Mouse (Mus musculus) stomach, embryonic 14.5 days (tissue): Measurements from ENCODE around the gene Rbpj. TPM values are rescaled to one million over a fixed set of nuclear protein-coding genes. Genes with fewer than 3 reads are reported as not detected.

Source experiments
- ATAC-seq: fragments of 200-750 bp; cut with Nextera tagmentation; 2 replicates; pipeline ENCODE4 v1.8.0; 2017; ENCODE audit warnings: low read depth, moderate TSS enrichment; ENCODE audit not compliant: insufficient number of reproducible peaks, insufficient read depth, low FRiP score
- H3K27ac ChIP-seq: fragments of 300-500 bp; sonication (generic); 2 replicates; pipeline ENCODE4 v1.5.1; 2014; ENCODE audit warnings: mild to moderate bottlenecking, low read length, moderate library complexity, mixed read lengths
- H3K27me3 ChIP-seq: fragments of 300-500 bp; sonication (generic); 2 replicates; pipeline ENCODE4 v1.6.1; 2014; ENCODE audit warnings: low read length, control low read depth, mixed read lengths; ENCODE audit not compliant: control insufficient read depth, insufficient read depth
- H3K36me3 ChIP-seq: fragments of 300-500 bp; sonication (generic); 2 replicates; pipeline ENCODE4 v1.6.1; 2014; ENCODE audit warnings: mild to moderate bottlenecking, control low read depth, low read length, moderate library complexity, mixed read lengths; ENCODE audit not compliant: control insufficient read depth, insufficient read depth
- H3K4me1 ChIP-seq: fragments of 300-500 bp; sonication (generic); 2 replicates; pipeline ENCODE4 v1.6.1; 2014; ENCODE audit warnings: low read length, control low read depth, mixed read lengths; ENCODE audit not compliant: control insufficient read depth, insufficient read depth
- H3K4me2 ChIP-seq: fragments of 300-500 bp; sonication (generic); replicated peaks from 2 replicates; pipeline ENCODE4 v1.6.1; 2014; ENCODE audit warnings: low read depth, low read length, control low read depth
- H3K4me3 ChIP-seq: fragments of 300-500 bp; sonication (generic); 2 replicates; pipeline ENCODE4 v1.5.1; 2014; ENCODE audit warnings: low read depth, low read length, control low read depth
- H3K9ac ChIP-seq: fragments of 300-500 bp; sonication (generic); replicated peaks from 2 replicates; pipeline ENCODE4 v1.6.1; 2014; ENCODE audit warnings: low read depth, mild to moderate bottlenecking, control low read depth, low read length, moderate library complexity, mixed read lengths
- H3K9me3 ChIP-seq: fragments of 300-500 bp; sonication (generic); 2 replicates; pipeline ENCODE4 v1.6.1; 2016; ENCODE audit warnings: low read depth, low read length, control low read depth; ENCODE audit not compliant: control insufficient read depth
- WGBS: fragments of 180-500 bp; shearing (Covaris S2); extraction: QIAGEN DNeasy Blood & Tissue Kit; methylation state at CpG from one replicate; pipeline ENCODE4 v1.1.7; 2014; 5-methylcytosine and 5-hydroxymethylcytosine counted together
- polyA plus RNA-seq: library from polyadenylated mRNA; unstranded; fragments of >200 nt; fragmentation: Nextera tagmentation; extraction: Ambion mirVana; gene quantifications from 2 replicates; pipeline ENCODE4 v1.2.1, GENCODE M21; 2014

Gene Rbpj
- polyA plus RNA-seq, 1 experiment from 2014 or later = 42.4 TPM

DNA sequence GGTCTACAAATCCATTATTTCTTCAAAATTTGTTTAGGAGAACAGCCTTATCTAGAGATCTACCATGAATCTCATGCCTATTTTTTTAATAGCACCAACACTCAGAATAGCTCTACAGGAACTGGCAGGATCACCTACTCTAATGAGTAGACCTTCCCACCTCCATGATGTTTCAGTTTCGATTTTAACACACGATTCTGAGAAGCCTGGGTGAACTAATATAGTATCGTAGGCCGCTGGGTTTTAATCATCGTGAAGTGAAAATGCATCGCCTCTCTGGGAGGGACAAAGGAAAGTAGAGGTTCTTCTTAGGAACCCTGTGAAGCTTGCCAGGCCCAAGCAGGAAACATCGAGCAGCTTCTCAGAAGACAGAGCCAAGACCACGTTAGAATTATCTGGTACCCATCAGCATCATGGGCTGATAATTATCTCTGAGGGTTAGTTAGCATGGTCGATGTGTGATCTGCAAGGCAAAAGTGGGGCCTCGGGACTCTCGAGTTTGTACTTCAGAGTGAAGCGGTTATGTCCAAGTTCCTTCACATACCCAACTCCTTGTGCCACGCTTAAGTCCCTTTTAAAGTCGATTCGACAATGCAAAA is 100.6 kb downstream of the Rbpj start:
- no peak for ATAC-seq
- WGBS = 91% methylated on average over 15 of the region's 15 CpGs
- Histone ChIP-seq H3K4me3 (no peak overlapping the region), H3K36me3 (no peaks in the 10 kb centered on the region), H3K27ac (no peak overlapping the region), H3K9me3 (no peaks in the 10 kb centered on the region), H3K4me2 (no peak overlapping the region), H3K4me1 (no peaks in the 10 kb centered on the region), H3K27me3 (no peaks in the 10 kb centered on the region), H3K9ac (no peak overlapping the region)

DNA sequence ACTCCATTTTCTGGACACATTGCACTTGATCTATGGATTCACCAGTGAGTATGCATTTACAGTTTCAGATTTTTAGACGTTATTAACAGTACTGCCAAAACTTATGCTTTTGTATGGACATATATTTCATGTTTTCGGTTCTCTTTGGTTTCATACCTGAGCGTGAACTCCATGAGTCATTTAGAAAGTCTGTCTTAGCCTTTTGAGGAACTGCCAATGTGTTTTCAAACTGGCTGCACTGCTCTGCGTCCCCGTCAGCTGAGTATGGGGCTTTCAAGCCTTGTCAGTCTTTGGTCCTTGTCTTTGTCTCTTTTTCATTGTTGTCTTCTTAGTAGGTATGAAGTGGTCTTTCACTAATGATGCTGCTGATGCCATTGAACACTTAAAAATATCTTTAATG is 106.5 kb downstream of the Rbpj start:
- Histone ChIP-seq H3K9ac (no peak overlapping the region), H3K27me3 (no peaks in the 10 kb centered on the region), H3K4me1 (no peaks in the 10 kb centered on the region), H3K4me2 (no peak overlapping the region), H3K27ac (no peak overlapping the region), H3K9me3 (no peaks in the 10 kb centered on the region), H3K4me3 (no peak overlapping the region), H3K36me3 (no peaks in the 10 kb centered on the region)
- no peak for ATAC-seq
- 85% methylated on average over 5 of the region's 5 CpGs for WGBS

DNA sequence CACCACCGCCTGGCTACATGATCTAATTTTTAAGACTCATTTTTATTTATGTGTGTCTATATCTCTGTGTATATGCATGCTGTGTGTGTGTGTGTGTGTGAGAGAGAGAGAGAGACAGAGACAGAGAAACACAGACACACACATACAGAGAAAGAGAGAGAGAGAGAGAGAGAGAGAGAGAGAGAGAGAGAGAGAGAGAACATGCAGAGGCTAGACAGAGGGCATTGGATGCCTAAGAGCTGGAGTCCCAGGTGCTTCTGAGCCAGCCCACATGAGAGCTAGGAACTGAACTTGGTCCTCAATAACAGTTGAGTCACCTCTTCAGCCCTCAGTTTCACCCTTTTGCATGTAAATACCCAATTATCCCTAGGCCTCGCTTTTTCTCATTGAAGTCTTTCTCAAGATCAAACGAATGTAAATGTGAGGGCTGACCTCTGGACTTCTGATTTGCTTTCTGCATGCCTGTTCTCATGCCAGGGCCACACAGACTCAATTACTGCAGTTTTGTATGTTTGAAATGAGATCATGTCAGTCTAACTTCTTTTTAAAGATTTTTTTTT is 109.0 kb downstream of the Rbpj start:
- WGBS = 54% methylated on average over 3 of the region's 3 CpGs
- Histone ChIP-seq H3K36me3 (no peaks in the 10 kb centered on the region), H3K4me2 (no peak overlapping the region), H3K4me1 (no peaks in the 10 kb centered on the region), H3K27ac (no peak overlapping the region), H3K4me3 (no peak overlapping the region), H3K9ac (no peak overlapping the region), H3K27me3 (no peaks in the 10 kb centered on the region), H3K9me3 (no peaks in the 10 kb centered on the region)
- ATAC-seq = no peak

DNA sequence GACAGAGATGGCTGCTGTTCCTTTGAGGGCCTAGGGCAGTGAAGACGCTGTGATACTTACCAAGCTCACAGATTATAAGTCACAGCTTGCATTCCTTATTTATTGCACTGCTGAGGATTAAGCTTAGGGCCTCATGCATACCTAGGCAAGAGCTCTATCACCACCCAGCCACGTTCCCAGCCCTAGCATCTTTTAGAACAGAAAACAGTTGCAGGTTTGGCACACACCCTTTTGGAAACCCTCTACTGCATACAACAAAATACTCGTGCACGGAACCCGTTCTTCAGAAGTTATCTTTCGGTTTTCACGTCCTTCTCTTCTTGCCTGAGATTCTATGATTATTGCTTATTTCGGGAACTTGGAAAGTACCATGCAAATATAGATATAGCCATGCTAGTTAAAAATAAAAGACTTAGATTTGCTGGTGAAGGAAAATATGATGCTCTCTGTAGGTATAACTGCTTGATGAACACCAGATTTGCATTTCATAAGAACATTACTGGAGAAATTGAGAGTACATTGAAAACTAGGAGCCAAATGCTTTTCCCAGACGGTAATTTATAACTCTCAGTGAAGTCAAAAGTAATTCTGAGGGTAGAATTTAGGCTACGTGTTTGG is 111.4 kb downstream of the Rbpj start:
- ATAC-seq = no peak
- WGBS = 81% methylated on average over 10 of the region's 10 CpGs
- no peaks in the 10 kb centered on the region for H3K27me3 ChIP-seq
- no peak overlapping the region for H3K9ac ChIP-seq
- no peaks in the 10 kb centered on the region for H3K36me3 ChIP-seq
- H3K4me3 ChIP-seq = no peak overlapping the region
- H3K4me1 ChIP-seq = no peaks in the 10 kb centered on the region
- H3K4me2 ChIP-seq = no peak overlapping the region
- H3K9me3 ChIP-seq = no peaks in the 10 kb centered on the region
- H3K27ac ChIP-seq = no peak overlapping the region

DNA sequence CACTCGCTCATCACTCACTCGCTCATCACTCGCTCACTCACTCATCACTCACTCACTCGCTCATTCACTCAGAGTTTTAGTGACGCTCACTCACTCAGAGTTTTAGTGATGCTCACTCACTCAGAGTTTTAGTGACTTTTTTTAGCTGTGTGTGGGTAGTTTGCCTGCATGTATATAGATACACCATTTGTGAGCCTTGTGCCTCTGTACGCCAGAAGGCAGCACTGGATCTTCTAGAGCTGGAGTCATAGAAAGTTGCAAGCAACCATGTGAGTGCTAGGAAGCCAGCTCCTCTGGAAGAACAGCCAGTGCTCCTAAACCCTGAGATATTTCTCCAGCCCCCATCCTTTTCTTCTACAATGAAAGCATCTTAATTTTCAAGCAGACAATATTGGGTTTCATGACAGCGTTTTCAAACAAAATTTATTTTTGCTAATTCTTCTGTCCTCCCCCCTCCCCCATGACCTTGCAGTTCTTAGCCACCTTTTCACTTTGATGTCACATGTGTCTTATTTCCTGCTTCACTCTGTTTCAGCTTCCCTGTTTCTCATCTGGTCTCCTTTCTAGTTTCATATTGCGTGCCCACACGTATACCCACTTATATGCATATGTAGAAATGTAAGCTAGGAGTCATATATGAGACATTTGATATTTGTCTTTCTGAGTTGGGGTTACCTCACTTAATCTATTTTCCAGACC is 118.3 kb downstream of the Rbpj start:
- Histone ChIP-seq H3K4me2 (no peak overlapping the region), H3K4me1 (no peaks in the 10 kb centered on the region), H3K4me3 (no peak overlapping the region), H3K27ac (no peak overlapping the region), H3K27me3 (no peaks in the 10 kb centered on the region), H3K36me3 (no peaks in the 10 kb centered on the region), H3K9me3 (no peaks in the 10 kb centered on the region), H3K9ac (no peak overlapping the region)
- no peak for ATAC-seq
- WGBS = 90% methylated on average over 9 of the region's 9 CpGs

DNA sequence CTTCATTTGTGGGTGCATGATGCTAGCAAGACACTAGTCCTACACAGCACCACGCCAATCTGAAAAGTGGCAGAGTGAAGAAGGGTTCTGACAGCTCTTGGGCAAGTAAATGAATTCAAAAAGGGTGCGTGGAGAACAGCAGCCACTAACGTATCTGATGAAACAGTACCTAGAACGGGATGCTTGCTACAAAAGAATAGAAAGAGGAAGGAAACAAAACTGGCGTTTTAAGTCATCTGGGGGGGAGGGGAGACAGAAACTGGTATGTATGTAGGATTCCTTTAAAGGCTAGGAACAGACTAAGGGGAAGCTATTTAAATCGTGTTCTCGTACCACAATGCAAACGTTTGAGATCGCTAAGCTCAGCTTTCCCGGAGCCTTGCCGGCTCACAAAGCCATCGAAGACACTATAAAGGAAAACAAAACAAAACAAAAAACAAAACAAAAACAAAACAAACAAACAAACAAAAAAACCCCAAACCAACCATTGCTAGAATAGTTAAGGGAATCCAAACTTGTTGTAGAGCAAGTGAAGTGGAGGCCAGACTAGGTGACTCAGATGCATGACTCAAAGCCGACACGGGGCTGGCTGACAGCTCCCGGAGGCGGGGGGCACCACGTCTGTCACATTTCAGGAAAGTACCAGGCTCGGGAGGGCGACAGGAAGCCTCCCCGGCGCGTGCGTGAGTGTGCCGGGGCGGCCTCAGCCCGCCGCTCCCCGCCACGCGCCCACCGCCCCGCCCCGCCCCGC is 122.6 kb downstream of the Rbpj start:
- Histone ChIP-seq H3K4me1 (peaks cover 13% of the 10 kb centered on the region; the same call in 1 of the 2 replicates), H3K9me3 (no peaks in the 10 kb centered on the region), H3K4me3 (peak overlapping the region; percentile 84), H3K9ac (peak overlapping the region; percentile 54), H3K4me2 (peak overlapping the region; percentile 90), H3K36me3 (no peaks in the 10 kb centered on the region), H3K27ac (peak overlapping the region; percentile 81), H3K27me3 (no peaks in the 10 kb centered on the region)
- 2% methylated on average over 32 of the region's 34 CpGs for WGBS
- no peak; the same call in 1 of the 2 replicates for ATAC-seq

DNA sequence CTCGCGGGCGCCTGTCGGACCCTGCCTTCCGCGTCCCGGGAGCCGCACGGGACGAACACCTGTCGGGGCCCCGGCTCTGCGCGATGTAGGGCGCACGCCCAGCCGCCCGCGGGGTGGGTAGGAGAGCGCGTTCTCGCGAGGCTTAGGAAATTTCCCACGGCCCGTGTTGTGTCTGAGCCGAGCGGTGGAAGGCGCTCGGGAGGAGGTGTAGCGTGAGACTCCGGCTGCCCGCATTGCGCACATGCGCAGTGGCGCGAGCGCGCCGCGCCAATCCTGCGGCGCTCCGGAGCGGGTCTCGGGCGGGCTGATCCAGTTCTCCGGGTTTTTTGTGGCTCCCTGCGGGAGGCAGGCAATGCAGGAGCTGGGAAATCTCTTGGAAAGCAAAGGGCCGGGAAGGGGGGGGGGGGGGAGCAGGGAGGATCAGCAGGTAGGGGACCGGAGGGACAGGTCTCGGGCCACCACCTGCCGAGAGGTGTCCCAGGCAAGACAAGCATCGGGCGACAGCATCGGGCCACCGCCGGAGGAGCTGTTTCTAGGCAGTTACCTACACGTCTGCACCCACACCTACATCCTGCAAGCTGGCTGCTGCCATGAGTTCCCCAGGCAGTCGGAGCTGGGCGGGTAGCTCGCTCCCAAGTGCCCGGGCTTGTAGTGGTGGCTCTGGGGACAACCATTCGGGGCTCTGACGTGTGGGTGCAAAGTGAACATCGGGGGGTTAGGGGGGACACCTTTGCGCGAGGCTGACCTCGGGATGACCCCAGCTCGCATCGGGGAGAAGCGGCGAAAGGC is 123.4 kb downstream of the Rbpj start:
- no peaks in the 10 kb centered on the region for H3K27me3 ChIP-seq
- peak overlapping the region; percentile 54 for H3K9ac ChIP-seq
- H3K4me2 ChIP-seq = peak overlapping the region; percentile 90
- peak overlapping the region; percentile 99 for H3K27ac ChIP-seq
- WGBS = under 1% methylated on average over 70 of the region's 72 CpGs
- no peaks in the 10 kb centered on the region for H3K36me3 ChIP-seq
- peaks cover 18% of the 10 kb centered on the region; the same call in 1 of the 2 replicates for H3K4me1 ChIP-seq
- peak overlapping the region; percentile 84 for H3K4me3 ChIP-seq
- H3K9me3 ChIP-seq = no peaks in the 10 kb centered on the region
- ATAC-seq = peak; percentile 91
